Mouse (Mus musculus) heart, adult 2 months (tissue): ENCODE data around the gene Car12.

Experiments used
- CTCF ChIP-seq: fragments of 200-600 bp; IDR thresholded peaks from 2 replicates; pipeline ENCODE4 v1.8.1; 2022; ENCODE audit warnings: antibody characterized with exemption, mild to moderate bottlenecking, moderate library complexity
- EP300 ChIP-seq: fragments of 200-500 bp; IDR thresholded peaks from 2 replicates; pipeline ENCODE4 v1.6.1; 2011; ENCODE audit warnings: low read depth, low read length, control low read depth; ENCODE audit not compliant: insufficient read depth
- POLR2A ChIP-seq: fragments of 200-500 bp; IDR thresholded peaks from 2 replicates; pipeline ENCODE4 v1.6.1; 2011; ENCODE audit warnings: mild to moderate bottlenecking, low read depth, low read length, control low read depth; ENCODE audit not compliant: insufficient read depth

DNA sequence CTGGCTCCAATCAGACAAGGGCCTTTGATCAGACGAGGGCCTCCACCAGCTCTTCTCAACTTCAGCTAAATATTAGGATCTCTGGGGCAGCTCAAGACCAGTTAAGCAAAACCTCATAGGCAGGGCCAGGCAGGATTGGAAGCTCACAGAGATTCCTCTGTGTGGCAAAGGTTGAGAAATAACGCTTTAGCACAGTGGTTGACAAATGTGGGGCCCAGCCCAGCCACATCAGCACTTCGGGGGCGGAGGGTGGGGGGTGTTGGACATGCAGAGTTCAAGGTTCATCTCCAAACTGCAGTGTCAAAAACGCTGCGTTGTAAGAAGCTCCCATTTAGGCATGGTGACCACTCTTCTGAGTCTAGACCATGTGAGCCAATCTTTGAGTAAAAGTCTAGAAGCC is 21.1 kb downstream of the Car12 start:
- TF ChIP-seq CTCF: no peak
- TF ChIP-seq POLR2A: no peak
- TF ChIP-seq EP300: no peak
